Mouse (Mus musculus): ENCODE results near the gene Asb10.

DNA sequence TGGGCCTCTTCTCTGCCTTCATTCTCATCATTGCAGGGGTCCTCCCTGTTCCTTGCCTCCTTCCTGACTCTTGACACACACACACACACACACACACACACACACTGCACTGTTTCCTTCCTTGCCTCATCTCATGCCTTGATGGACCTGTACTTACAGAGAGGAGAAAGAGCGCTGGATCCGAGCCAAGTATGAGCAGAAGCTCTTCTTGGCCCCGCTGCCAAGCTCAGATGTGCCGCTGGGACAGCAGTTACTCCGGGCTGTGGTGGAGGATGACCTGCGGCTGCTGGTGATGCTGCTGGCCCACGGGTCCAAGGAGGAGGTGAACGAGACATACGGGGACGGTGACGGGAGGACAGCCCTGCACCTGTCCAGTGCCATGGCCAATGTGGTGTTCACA is 39.9 kb downstream of the Asb10 start:
- TF ChIP-seq CTCF (IDR thresholded peaks at IDR 0.05; ENCODE audit: control insufficient read depth, insufficient read depth, low read length) (no peak), POLR2A (IDR thresholded peaks at IDR 0.05; ENCODE audit: borderline replicate concordance, control insufficient read depth, low read depth, low read length) (no peak)
